Mouse (Mus musculus) hematopoietic stem cell, adult 5-6 weeks (primary cell): ENCODE results near the gene Specc1. TPM values are rescaled to one million over a fixed set of nuclear protein-coding genes. Genes with fewer than 3 reads are reported as not detected.
A peak's percentile ranks its signal among the peaks of the same experiment; 100 is the strongest.

Experiments used
- ATAC-seq, 2 experiments: fragments of 125-278 bp in 1 of 2; replicated peaks in 1 of 2; 2 replicates each; pipeline ENCODE4 v1.8.0; 2016 to 2017; ENCODE audit warnings: inconsistent platforms in 2 of 2, mild to moderate bottlenecking in 2 of 2, moderate number of reproducible peaks in 2 of 2, low read depth in 1 of 2, moderate TSS enrichment in 1 of 2; ENCODE audit not compliant: low FRiP score in 2 of 2, poor library complexity in 2 of 2, severe bottlenecking in 2 of 2, insufficient read depth in 1 of 2, low TSS enrichment in 1 of 2
- total RNA-seq: library from RNA; stranded (forward); fragments of 172-1452, 232-1000 nt; gene quantifications from 2 replicates; pipeline ENCODE4 v1.2.3, GENCODE M21; 2017

Gene Specc1
- total RNA-seq, 1 experiment from 2014 or later: 25.6 TPM

GRCm38 (mm10) chr11:62004881-62005240 lies 48.3 kb downstream of the Specc1 start:
- peak; percentile 72 to 84 for ATAC-seq

- ATAC-seq: peak; percentile 81 to 90
Observed at GRCm38 (mm10) chr11:62005241-62005910, 48.8 kb downstream of the Specc1 start.

GRCm38 (mm10) chr11:62005911-62006260 lies 49.3 kb downstream of the Specc1 start:
- ATAC-seq: no peak

- no peak for ATAC-seq
Observed at GRCm38 (mm10) chr11:62006680-62007079, 50.1 kb downstream of the Specc1 start.

GRCm38 (mm10) chr11:62007984-62008383 lies 51.4 kb downstream of the Specc1 start:
- no peak for ATAC-seq

GRCm38 (mm10) chr11:62010625-62011231 lies 54.2 kb downstream of the Specc1 start:
- ATAC-seq: no peak

- ATAC-seq: no peak
Observed at GRCm38 (mm10) chr11:62012039-62012438, 55.5 kb downstream of the Specc1 start.

GRCm38 (mm10) chr11:62013449-62013848 lies 56.9 kb downstream of the Specc1 start:
- peak in 1 of 2 experiments; percentile 21; a peak in 1 of 4 replicates for ATAC-seq

GRCm38 (mm10) chr11:62015071-62015654 lies 58.6 kb downstream of the Specc1 start:
- ATAC-seq: no peak

GRCm38 (mm10) chr11:62016985-62017384 lies 60.4 kb downstream of the Specc1 start:
- no peak for ATAC-seq

GRCm38 (mm10) chr11:62018315-62019205 lies 62.0 kb downstream of the Specc1 start:
- no peak for ATAC-seq

GRCm38 (mm10) chr11:62019857-62020256 lies 63.3 kb downstream of the Specc1 start:
- no peak for ATAC-seq

GRCm38 (mm10) chr11:62020898-62021297 lies 64.3 kb downstream of the Specc1 start:
- ATAC-seq: no peak

- ATAC-seq: no peak
Observed at GRCm38 (mm10) chr11:62022105-62022504, 65.5 kb downstream of the Specc1 start.

GRCm38 (mm10) chr11:62022718-62023493 lies 66.3 kb downstream of the Specc1 start:
- no peak for ATAC-seq

GRCm38 (mm10) chr11:62023494-62024233 lies 67.1 kb downstream of the Specc1 start:
- ATAC-seq: no peak

GRCm38 (mm10) chr11:62024234-62024601 lies 67.7 kb downstream of the Specc1 start:
- no peak for ATAC-seq
